Mouse (Mus musculus): Measurements from ENCODE around the gene Gpr39.
"Not testable (repeated sequence)": the region's sequence is repeated elsewhere in the genome, so short reads cannot be mapped to it uniquely, and the experiment has no call there.

The Gpr39 gene

DNA sequence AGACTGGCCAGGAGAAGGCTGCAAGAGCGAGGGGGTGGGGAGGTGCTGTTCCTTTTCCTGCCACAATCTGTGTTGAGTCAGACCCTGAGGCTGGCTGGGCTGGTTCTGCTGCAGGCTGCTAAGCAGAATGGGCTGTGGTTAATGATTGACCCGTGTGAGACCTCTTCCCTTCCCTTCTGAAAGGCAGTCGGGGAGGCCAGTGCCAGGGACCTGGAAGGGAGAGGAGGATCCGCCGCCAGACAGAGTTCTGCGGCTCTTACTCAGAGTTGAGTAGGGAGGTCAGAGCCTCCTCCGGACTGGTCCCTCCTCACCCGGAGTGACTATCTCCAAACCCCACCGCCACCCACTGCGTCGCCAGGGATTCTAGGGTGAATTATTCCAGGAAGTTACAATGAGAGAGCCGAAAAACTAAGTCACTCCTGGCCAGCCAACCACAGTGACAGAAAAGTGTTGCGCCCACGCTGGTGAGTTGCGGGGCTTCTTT lies at the start of gene Gpr39:
Gene Gpr39 (plus strand): TSS at position 206 of the 484 bp plus-strand sequence.
- DNase-seq (ENCODE audit: low read depth, low spot score) = no peak

DNA sequence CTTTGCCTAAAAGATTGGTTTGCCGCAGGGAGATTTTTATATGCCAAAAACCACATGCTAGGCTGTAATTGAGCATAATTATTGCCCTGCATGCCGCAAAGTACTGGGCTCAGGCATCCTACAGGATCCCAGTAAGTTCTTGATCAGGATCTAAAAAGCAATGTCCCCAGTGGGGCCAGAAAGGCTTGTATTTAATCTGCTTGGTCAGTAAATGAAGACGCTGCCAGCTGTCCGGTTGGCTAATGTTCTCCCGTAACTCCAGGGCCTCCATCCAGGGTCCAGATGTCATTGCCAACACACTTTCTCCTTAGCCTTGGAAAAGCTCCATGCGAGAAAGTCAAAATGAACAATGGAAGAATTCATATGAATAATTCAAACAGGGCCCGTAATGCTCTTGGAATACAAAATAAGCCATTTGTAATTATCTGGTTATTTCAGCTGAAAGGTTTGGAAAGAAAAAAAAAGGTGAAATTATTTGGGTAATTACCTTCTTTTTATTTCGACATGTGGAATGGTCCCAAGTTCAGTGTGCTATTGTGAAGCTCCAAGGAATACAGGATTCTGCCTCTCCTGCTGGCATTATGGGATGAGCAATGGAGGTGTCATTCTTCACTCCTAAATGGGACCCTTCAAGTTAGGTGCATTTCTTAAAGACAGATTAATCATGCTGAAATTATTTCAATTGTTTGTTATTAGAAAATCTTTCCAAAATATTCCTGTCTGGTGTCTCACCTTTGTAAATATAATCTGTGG lies 37.1 kb upstream of the Gpr39 start:
- no peak for DNase-seq (ENCODE audit: low read depth, low spot score)

DNA sequence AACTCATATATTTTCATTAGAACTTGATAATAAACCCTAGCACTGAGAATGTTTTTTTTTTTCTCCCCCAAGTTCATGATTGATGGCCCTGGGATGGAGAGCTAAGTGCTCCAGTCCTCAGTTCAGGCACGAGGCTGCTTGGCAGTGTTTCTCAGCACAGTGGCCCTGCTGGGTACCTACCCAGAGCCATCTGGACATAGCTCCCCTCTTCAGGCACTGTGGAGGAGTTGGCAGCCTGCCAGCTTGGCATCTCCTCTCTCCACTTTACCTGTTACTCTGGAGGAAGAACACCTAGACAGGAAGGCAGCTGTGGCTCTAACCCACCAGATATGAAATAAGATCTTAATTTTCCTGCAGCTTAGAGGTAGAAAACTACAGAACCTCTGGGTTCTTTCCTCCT lies 33.2 kb upstream of the Gpr39 start:
- DNase-seq (ENCODE audit: low read depth, low spot score) = no peak

DNA sequence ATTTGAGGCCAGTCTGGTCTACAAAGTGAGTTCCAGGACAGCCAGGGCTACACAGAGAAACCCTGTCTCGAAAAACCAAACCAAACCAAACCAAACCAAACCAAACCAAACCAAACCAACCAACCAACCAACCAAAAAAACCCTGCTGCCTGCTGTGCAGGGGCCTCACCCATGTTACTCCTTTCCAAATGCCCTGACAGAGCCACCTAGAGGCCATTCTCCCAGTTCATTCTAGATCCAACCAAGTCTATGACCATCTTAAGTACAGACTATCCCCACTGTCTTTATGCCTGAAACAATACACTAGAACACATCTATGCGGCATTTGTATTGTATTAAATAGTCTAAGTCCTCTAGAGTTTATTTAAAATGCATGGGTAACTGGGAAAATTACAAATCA lies 30.0 kb upstream of the Gpr39 start:
- not testable (repeated sequence) for DNase-seq (ENCODE audit: low read depth, low spot score)

DNA sequence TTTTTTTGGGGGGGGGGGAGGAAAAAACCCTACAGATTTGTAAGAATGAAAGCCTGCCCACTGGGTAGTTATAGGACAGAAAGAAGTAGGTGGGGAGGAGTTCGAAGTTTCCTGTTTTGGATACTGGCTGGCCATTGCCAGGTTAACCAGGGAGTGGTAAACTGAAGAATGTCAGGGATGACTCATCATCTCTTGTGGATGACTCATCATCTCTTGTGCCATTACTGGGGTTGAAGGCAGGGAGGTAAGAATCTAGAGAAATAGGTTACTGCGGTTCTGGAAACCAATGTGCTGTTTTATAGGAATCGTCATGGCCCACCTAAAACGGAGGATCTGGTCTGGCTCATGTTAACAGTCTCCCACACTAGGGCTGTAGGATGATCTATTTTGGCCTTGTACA lies 28.8 kb upstream of the Gpr39 start:
- DNase-seq (ENCODE audit: low read depth, low spot score) = no peak

DNA sequence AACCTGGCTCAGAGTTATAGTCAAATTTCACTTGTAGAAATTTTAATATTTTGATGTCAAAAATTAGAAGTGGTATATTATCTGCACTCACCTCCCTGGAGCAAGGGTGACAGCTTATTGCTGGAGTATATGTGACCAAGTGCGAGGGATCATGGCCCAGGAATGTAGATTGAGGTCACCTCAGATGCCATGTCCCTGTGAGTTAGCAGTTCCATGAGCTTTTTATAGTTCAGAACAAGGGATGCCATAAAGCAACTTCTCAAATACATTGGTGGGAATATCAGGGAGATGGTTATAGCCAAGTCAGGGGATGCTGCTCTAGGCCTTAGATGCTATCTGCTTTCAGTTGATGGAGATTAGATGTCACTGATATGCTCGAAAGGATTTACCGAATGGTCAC lies 27.7 kb upstream of the Gpr39 start:
- DNase-seq (ENCODE audit: low read depth, low spot score) = no peak

DNA sequence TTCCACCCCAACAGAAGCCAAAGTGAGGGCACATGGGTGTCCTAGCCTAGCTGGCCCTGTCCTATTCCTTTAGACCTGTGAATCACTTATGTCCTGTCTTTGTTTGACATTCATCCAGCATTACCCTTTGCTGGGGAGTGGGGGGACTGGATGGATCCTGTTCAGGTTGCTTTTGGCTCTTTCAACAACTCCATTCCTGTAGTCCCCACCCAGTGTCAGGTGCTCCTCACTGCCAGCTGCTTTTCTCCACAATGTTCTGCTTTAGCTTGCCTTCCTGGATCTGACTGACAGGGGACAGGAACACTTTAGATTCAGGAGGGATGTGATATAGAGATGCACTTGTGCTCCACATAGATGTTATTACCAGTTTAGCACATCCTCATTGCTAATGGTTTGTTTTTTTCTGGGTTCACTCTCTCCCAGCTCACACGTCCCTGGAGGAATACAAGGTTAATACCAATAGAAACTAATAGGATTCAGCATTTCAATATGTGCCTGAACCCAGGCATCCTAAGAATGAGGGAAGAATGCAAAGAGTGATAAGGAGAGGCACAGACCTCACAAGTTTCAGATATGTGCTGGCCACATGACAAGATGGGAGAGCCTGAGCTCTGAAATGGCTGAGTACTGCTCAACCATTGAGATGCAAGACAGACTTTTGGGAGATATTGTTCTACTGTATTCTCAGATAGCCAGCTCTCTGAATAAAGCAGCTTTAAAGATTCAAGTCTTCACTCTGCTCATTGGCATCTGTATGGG lies 23.8 kb upstream of the Gpr39 start:
- DNase-seq (ENCODE audit: low read depth, low spot score) = no peak

DNA sequence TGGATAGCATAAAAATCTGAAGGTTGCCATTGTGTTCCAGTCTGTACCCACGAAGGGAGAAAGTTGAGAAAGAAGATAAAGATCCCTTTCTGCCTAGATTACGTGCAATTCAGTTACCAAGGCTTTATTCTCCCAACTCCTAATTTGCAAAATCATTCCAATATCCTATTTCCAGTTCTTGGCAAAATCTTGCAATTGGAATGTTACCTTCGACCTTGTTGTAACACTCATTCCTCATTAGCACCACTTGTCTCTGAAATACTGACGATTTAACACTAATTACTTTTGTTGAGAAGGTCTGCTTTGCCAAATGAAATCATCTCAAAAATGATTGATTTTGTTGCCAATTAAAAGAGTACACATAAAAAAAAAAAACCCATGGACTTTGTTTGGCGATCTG lies 19.4 kb upstream of the Gpr39 start:
- no peak for DNase-seq (ENCODE audit: low read depth, low spot score)

DNA sequence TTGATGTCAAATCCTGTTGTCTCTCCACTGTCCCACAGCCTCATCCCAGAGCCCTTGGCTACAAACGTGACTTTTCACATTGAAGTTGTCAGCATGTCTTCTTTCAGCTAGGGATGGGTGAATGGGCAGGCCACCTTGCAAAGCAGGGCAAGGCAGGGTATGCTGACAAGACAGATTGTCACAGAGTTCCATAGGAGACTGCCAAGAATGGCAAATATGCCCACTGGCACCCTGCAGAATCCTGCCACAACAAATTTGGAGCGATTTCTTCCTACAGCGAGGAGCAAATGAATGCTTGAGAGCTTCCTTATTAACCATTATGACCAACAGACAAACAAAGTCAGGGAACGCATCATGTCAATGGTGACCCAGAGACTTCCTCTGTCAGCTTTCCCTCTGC lies 16.6 kb upstream of the Gpr39 start:
- no peak for DNase-seq (ENCODE audit: low read depth, low spot score)

DNA sequence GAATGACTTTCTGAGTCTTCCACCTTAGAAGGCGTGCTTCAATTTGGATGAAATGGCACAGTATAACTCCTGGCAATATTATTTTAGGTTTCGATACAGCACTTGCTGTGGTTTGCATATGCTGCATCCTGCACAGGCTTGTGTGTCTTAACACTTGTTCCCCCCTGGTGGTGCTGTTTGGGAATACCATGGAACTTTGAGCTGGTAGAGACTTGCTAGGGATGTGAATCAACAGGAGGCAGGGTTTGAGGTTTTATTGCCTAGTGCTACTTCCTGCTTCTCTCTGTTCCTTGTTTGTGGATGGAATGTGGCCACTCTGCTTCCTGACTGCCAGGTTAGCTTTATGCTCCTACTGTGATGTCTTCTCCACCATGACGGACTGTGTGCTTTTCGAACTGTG lies 15.9 kb upstream of the Gpr39 start:
- no peak for DNase-seq (ENCODE audit: low read depth, low spot score)

DNA sequence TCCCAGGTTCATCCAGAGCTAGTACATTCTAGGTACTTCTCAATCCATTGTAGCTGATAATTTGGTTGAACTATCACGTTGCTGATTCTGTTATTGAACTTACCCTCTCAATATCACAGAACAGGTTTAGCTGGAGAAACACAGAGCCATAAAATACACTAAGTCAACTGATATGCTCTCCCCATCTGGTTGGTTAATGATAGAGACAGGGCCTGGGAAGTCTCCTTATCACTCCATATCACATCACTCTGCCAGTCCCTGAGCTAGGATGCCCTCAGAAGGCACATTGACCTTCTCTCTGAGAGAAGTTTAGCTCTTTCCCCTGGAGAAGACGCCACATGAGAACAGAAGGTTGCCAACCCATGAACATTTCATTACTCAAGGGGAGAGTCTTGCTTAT lies 14.7 kb upstream of the Gpr39 start:
- no peak for DNase-seq (ENCODE audit: low read depth, low spot score)

DNA sequence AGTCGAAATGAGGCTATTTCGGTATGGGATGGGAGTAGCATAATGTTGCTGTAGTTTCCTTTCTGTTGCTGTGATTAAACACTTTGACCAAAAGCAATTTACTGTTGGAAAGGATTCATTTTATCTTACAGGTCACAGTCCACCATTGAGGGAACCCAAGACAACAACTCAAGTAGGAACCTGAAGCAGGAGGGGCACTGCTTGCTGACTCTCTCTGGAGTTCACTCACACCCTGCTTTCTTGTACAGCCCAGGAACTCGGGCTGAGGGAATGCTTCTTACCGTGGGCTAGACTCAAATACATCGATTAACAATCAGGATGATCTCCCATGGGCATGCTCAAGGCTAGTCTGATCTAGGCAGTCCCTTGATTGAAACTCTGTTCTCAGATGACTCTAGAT lies 14.1 kb upstream of the Gpr39 start:
- DNase-seq (ENCODE audit: low read depth, low spot score) = no peak

DNA sequence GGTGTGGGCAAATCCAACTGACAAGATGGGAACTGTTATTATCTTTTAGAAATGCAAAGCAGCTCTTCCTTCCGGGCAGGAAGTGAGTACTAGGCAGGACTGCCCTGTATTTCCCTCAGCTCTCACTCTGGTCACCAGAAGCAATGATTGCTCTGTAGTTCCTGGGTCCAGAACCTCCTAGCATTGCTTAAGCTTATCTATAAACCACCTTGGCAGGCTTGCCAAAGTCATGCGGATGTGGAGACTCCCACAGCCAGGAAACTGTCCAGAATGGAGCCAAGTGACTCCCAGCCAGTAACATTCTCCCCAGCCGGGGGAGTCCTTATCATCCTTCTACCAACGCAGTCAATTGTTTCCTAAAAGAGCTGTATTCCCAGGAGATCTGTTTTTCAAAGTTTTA lies 13.7 kb upstream of the Gpr39 start:
- no peak for DNase-seq (ENCODE audit: low read depth, low spot score)

DNA sequence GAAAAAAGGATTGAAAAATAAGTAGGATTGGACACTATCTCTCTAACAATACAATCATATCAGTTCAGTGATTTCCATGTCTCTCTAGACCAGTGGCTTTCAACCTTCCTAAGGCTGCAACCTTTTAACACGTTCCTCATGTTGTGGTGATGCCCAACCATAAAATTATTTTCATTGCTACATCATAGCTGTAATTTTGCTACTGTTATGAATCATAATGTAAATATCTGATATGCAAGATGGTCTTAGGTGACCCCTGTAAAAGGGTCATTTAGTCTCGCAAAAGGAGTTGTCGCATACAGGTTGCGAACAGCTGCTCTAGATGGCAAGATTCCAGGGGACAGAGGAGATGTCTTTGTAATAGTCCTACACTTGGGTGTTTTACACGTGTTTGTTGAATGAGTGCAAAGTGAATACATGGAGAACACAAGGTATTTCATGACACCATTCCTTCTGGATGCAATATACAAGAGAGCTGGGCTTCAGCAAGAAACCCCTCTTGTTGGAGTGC lies 11.6 kb upstream of the Gpr39 start:
- no peak for DNase-seq (ENCODE audit: low read depth, low spot score)

DNA sequence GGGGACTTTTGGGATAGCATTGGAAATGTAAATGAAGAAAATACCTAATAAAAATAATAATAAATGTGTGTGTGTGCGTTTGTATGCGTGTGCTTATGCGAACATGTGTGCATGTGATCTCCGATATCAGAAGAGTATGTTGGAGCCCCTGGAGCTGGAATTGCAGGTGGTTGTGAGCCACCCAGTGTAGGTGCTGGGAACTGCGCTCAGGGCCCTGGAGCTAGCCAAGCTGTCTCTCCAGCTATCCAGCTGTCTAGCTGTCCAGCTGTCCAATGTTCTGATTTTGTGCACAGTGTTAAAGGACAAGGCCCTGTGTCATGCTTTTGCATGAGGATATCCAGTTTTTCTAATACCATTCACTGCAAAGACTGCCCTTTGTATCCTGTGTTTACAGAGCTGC lies 7.8 kb upstream of the Gpr39 start:
- no peak for DNase-seq (ENCODE audit: low read depth, low spot score)

DNA sequence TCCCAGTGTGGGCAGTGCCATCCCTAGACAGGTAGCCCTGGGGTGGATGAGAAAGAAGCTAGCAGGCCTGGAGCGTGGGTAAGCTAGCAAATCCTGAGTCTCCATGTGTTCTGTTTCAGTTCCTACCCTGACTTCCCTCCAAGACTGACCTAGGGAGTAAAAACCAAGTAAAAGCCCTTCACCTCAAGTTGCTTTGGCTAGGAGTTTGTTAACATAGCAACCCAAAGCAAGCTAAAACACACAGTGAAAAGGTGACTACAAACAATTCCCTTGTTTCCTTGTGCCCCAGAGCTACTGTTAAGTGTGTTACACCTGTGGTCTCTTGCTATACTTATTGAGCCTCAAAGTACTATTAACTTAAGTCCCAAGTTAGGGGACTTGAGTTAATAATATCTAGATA lies 1.6 kb upstream of the Gpr39 start:
- DNase-seq (ENCODE audit: low read depth, low spot score) = no peak

DNA sequence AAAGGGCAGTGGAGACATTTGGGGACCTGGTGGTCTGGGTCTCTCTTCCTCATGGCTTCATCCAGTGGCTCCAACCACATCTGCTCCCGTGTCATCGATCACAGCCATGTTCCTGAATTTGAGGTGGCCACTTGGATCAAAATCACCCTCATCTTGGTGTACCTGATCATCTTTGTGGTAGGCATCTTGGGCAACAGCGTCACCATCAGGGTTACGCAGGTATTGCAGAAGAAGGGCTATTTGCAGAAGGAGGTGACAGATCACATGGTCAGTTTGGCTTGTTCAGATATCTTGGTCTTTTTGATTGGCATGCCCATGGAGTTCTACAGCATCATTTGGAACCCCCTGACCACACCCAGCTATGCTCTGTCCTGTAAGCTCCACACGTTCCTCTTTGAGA lies 491 bp downstream of the Gpr39 start:
- no peak for DNase-seq (ENCODE audit: low read depth, low spot score)

DNA sequence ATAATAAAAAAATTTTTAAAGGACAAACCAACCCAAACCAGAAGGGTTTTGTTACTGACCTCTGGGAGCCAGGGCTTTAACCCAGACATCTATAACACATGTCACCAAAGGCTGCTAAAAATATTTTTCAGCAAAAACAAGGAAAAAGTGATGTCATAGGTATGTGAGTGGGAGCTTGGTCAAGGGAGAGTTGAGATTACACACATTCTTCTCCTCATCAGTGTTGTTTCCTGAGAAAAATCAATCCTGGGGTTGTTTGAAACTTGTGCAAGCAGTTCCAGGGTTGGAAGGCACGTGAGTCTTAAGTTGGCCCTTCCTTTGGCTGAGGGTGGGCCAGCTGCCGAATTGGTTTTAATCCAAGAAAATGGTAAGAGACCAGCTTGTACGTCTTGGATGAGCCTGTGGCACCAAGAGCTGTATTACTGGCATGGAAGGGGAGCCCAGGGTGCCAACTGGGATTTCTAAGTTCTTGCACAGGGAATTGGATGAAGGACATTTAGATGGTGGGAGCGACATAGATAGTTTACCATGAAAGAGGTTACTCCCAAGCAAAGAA lies 2.8 kb downstream of the Gpr39 start:
- DNase-seq (ENCODE audit: low read depth, low spot score) = no peak

DNA sequence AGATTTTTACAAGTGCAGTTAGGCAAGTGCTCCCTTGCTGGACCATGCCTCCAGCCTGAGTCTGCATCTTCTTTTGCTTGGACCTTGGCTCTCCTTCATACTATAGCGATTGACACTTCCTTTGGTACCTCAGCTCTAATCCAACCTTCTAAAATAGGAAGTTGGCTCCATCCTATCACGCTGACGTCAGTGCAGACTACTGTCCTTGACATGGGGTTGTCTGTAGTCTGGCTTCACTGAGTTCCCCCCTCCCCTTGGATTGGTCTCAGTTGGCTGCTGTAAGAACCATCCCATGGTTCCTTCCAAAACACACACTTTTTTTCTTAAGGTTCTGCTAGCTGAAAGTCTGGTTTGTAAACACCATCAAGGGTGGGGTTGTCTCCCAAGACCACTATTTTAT lies 7.6 kb downstream of the Gpr39 start:
- DNase-seq (ENCODE audit: low read depth, low spot score) = no peak

DNA sequence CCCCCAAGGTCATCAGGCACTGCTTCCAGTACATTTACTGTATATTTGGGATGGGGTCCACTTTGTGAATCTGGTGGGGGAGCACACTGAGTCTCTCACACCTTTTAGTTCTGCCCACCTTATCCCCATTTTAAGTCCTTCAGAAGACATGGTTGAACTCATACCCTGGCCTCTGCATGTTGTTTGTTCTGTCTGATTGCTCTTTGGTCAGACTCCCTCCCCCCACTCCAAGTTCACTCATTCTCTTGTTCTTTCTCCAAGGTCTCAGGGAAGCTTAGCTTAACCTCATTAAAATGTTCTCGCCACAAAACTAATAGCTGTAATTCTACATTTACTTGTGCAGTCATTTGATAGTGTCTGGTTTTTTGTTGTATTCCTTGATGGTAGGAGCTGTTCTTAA lies 8.5 kb downstream of the Gpr39 start:
- DNase-seq (ENCODE audit: low read depth, low spot score) = no peak

DNA sequence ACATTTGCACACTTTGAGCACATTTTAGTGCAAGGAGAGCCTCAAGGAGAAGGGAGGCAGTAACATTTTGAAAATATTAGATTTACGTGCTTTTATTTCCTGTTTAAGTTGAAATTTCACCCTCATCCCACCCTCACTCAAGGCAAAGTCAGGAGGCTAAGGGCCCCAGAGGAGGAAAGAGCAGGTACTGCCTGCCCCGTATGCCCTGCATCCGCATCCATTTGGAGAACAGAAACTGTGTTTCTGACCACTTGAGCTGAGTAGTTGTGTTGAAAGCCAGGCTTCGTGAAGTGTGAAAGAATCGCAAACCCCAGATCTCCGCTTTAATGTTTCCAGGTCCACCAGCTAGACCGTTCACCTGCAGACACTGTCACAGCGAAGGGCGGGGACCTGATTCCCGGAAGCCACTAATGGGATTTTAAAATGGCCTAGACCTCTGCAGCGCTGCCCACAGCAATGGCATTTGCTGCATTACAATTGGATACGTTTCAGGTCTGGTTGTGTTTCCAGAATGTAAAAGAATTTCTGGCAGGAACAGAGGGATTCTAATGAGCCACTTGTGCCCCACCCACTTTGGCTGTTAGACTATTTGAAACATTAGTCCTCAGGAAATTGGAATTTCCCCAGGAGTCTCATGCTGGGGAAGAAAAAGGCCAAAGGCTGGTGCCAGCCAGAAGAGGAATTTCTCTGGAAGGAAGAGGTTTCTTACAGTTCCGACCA lies 11.1 kb downstream of the Gpr39 start:
- DNase-seq (ENCODE audit: low read depth, low spot score) = no peak

DNA sequence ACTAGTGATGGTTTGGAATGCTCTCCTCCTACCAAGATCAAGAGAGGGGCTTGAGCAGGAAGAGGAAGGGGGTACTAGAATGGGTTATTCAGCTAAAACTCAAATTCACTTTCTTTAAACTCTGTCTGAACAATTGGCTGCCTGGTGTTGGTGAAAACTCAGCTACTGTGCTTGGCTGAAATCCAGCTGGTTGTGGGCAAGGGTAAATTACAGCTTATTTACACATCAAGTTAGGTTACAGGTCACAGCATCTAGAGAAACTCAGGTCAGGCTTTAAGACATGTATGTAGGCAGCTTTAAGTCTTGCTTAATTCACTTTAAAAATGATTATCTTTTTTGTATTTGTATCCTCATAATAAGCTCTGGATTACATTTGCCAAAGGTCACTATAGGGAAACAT lies 16.7 kb downstream of the Gpr39 start:
- DNase-seq (ENCODE audit: low read depth, low spot score) = no peak
